Mouse (Mus musculus) liver, embryonic 13.5 days (tissue): ENCODE measurements around the gene Myzap. TPM values are rescaled to one million over a fixed set of nuclear protein-coding genes. Genes with fewer than 3 reads are reported as not detected.

ENCODE experiments used
- ATAC-seq: fragments of 200-750 bp; cut with Nextera tagmentation; 2 replicates; pipeline ENCODE4 v1.8.0; 2017; ENCODE audit warnings: low read depth, mild to moderate bottlenecking, moderate number of reproducible peaks, moderate library complexity
- DNase-seq: peaks from one replicate; pipeline ENCODE4 v3.0.0; 2022
- H3K27ac ChIP-seq: fragments of 300-500 bp; sonication (generic); 2 replicates; pipeline ENCODE4 v1.5.1; 2015; ENCODE audit warnings: moderate library complexity, mild to moderate bottlenecking, inconsistent platforms
- H3K27me3 ChIP-seq: fragments of 300-500 bp; sonication (generic); 2 replicates; pipeline ENCODE4 v1.6.1; 2015; ENCODE audit warnings: mild to moderate bottlenecking, inconsistent platforms
- H3K36me3 ChIP-seq: fragments of 300-500 bp; sonication (generic); 2 replicates; pipeline ENCODE4 v1.6.1; 2015; ENCODE audit warnings: mild to moderate bottlenecking, inconsistent platforms
- H3K4me1 ChIP-seq: fragments of 300-500 bp; sonication (generic); replicated peaks from 2 replicates; pipeline ENCODE4 v1.6.1; 2015; ENCODE audit warnings: inconsistent platforms
- H3K4me2 ChIP-seq: fragments of 300-500 bp; sonication (generic); 2 replicates; pipeline ENCODE4 v1.6.1; 2015; ENCODE audit warnings: inconsistent platforms, mild to moderate bottlenecking, moderate library complexity
- H3K4me3 ChIP-seq: fragments of 300-500 bp; sonication (generic); replicated peaks from 2 replicates; pipeline ENCODE4 v1.5.1; 2015; ENCODE audit warnings: mild to moderate bottlenecking, inconsistent platforms
- H3K9ac ChIP-seq: fragments of 300-500 bp; sonication (generic); 2 replicates; pipeline ENCODE4 v1.6.1; 2015; ENCODE audit warnings: mild to moderate bottlenecking, inconsistent platforms
- H3K9me3 ChIP-seq: fragments of 300-500 bp; sonication (generic); replicated peaks from 2 replicates; pipeline ENCODE4 v1.6.1; 2016; ENCODE audit warnings: inconsistent platforms
- WGBS: fragments of 180-500 bp; shearing (Covaris S2); methylation state at CpG from one replicate; pipeline ENCODE4 v1.1.7; 2015; ENCODE audit not compliant: insufficient replicate concordance; 5-methylcytosine and 5-hydroxymethylcytosine counted together
- polyA plus RNA-seq: library from polyadenylated mRNA; unstranded; fragments of >200 nt; fragmentation: Nextera tagmentation; extraction: Ambion mirVana; gene quantifications from 2 replicates; pipeline ENCODE4 v1.2.1, GENCODE M21; 2015

Gene Myzap
- polyA plus RNA-seq, 1 experiment from 2014 or later, result 3.0 TPM

GRCm38 (mm10) chr9:71542292-71542691 is 49.9 kb downstream of the Myzap start:
- no peaks in the 10 kb centered on the region for H3K27me3 ChIP-seq
- H3K36me3 ChIP-seq, result no peaks in the 10 kb centered on the region
- H3K4me3 ChIP-seq, result no peak overlapping the region
- H3K4me1 ChIP-seq, result no peaks in the 10 kb centered on the region
- WGBS, result 51% methylated on average over 5 of the region's 5 CpGs
- no peak overlapping the region for H3K4me2 ChIP-seq
- no peak for DNase-seq
- no peak for ATAC-seq
- H3K9ac ChIP-seq, result no peak overlapping the region
- no peak overlapping the region for H3K27ac ChIP-seq
- no peaks in the 10 kb centered on the region for H3K9me3 ChIP-seq

- no peaks in the 10 kb centered on the region for H3K36me3 ChIP-seq
- H3K9ac ChIP-seq, result no peak overlapping the region
- no peak overlapping the region for H3K4me2 ChIP-seq
- H3K4me1 ChIP-seq, result no peaks in the 10 kb centered on the region
- no peak overlapping the region for H3K4me3 ChIP-seq
- no peak for DNase-seq
- 56% methylated on average over 3 of the region's 3 CpGs for WGBS
- H3K27ac ChIP-seq, result no peak overlapping the region
- H3K9me3 ChIP-seq, result no peaks in the 10 kb centered on the region
- no peaks in the 10 kb centered on the region for H3K27me3 ChIP-seq
- ATAC-seq, result no peak
Observed at GRCm38 (mm10) chr9:71540739-71541138, 51.4 kb downstream of the Myzap start.

- no peak overlapping the region for H3K27ac ChIP-seq
- H3K4me3 ChIP-seq, result no peak overlapping the region
- no peaks in the 10 kb centered on the region for H3K9me3 ChIP-seq
- WGBS, result 67% methylated on average over 5 of the region's 5 CpGs
- no peak overlapping the region for H3K9ac ChIP-seq
- H3K27me3 ChIP-seq, result no peaks in the 10 kb centered on the region
- ATAC-seq (no peak), DNase-seq (no peak)
- no peaks in the 10 kb centered on the region for H3K36me3 ChIP-seq
- no peak overlapping the region for H3K4me2 ChIP-seq
- H3K4me1 ChIP-seq, result 0 out of 2 replicates have a peak, but pooled peaks cover 5% of the 10 kb centered on the region
Observed at GRCm38 (mm10) chr9:71535730-71536129, 56.4 kb downstream of the Myzap start.

- no peaks in the 10 kb centered on the region for H3K9me3 ChIP-seq
- no peak overlapping the region for H3K4me3 ChIP-seq
- DNase-seq (no peak), ATAC-seq (no peak)
- 0 out of 2 replicates have a peak, but pooled peaks cover 5% of the 10 kb centered on the region for H3K4me1 ChIP-seq
- H3K27me3 ChIP-seq, result no peaks in the 10 kb centered on the region
- no peaks in the 10 kb centered on the region for H3K36me3 ChIP-seq
- WGBS, result 69% methylated on average over 2 of the region's 2 CpGs
- no peak overlapping the region for H3K9ac ChIP-seq
- no peak overlapping the region for H3K27ac ChIP-seq
- H3K4me2 ChIP-seq, result no peak overlapping the region
Observed at GRCm38 (mm10) chr9:71535036-71535435, 57.1 kb downstream of the Myzap start.

GRCm38 (mm10) chr9:71529960-71530359 is 62.2 kb downstream of the Myzap start:
- H3K9ac ChIP-seq, result no peak overlapping the region
- no peak overlapping the region for H3K27ac ChIP-seq
- H3K36me3 ChIP-seq, result no peaks in the 10 kb centered on the region
- H3K27me3 ChIP-seq, result no peaks in the 10 kb centered on the region
- no peaks in the 10 kb centered on the region for H3K9me3 ChIP-seq
- no peak for ATAC-seq
- no peak overlapping the region for H3K4me3 ChIP-seq
- no peaks in the 10 kb centered on the region for H3K4me1 ChIP-seq
- DNase-seq, result no peak
- WGBS, result 49% methylated on average over 2 of the region's 2 CpGs
- H3K4me2 ChIP-seq, result no peak overlapping the region

GRCm38 (mm10) chr9:71527438-71527837 is 64.7 kb downstream of the Myzap start:
- Histone ChIP-seq H3K4me2 (no peak overlapping the region), H3K27ac (no peak overlapping the region), H3K9ac (no peak overlapping the region), H3K36me3 (no peaks in the 10 kb centered on the region), H3K4me1 (no peaks in the 10 kb centered on the region), H3K9me3 (no peaks in the 10 kb centered on the region), H3K4me3 (no peak overlapping the region), H3K27me3 (no peaks in the 10 kb centered on the region)
- ATAC-seq, result no peak
- no peak for DNase-seq
- WGBS, result 62% methylated on average over 9 of the region's 9 CpGs

GRCm38 (mm10) chr9:71523901-71524300 is 68.3 kb downstream of the Myzap start:
- Histone ChIP-seq H3K9me3 (no peaks in the 10 kb centered on the region), H3K27ac (no peak overlapping the region), H3K9ac (no peak overlapping the region), H3K4me3 (no peak overlapping the region), H3K27me3 (no peaks in the 10 kb centered on the region), H3K4me1 (no peaks in the 10 kb centered on the region), H3K4me2 (no peak overlapping the region), H3K36me3 (no peaks in the 10 kb centered on the region)
- 75% methylated on average over 4 of the region's 4 CpGs for WGBS
- no peak for DNase-seq
- no peak for ATAC-seq

- DNase-seq (no peak), ATAC-seq (no peak)
- no peak overlapping the region for H3K9ac ChIP-seq
- H3K4me2 ChIP-seq, result no peak overlapping the region
- no peaks in the 10 kb centered on the region for H3K27me3 ChIP-seq
- no peaks in the 10 kb centered on the region for H3K9me3 ChIP-seq
- 60% methylated on average over 3 of the region's 3 CpGs for WGBS
- no peaks in the 10 kb centered on the region for H3K36me3 ChIP-seq
- H3K4me1 ChIP-seq, result no peaks in the 10 kb centered on the region
- no peak overlapping the region for H3K4me3 ChIP-seq
- no peak overlapping the region for H3K27ac ChIP-seq
Observed at GRCm38 (mm10) chr9:71519836-71520235, 72.3 kb downstream of the Myzap start.

GRCm38 (mm10) chr9:71517487-71517886 is 74.7 kb downstream of the Myzap start:
- ATAC-seq, result no peak
- Histone ChIP-seq H3K4me3 (no peak overlapping the region), H3K4me2 (no peak overlapping the region), H3K9ac (no peak overlapping the region), H3K27me3 (no peaks in the 10 kb centered on the region), H3K36me3 (no peaks in the 10 kb centered on the region), H3K4me1 (no peaks in the 10 kb centered on the region), H3K9me3 (no peaks in the 10 kb centered on the region), H3K27ac (no peak overlapping the region)
- DNase-seq, result no peak
- 27% methylated on average over 4 of the region's 4 CpGs for WGBS

- H3K9ac ChIP-seq, result no peak overlapping the region
- 75% methylated on average over 4 of the region's 4 CpGs for WGBS
- H3K27me3 ChIP-seq, result no peaks in the 10 kb centered on the region
- H3K4me3 ChIP-seq, result no peak overlapping the region
- no peaks in the 10 kb centered on the region for H3K4me1 ChIP-seq
- ATAC-seq, result no peak
- DNase-seq, result no peak
- H3K9me3 ChIP-seq, result no peaks in the 10 kb centered on the region
- H3K4me2 ChIP-seq, result no peak overlapping the region
- H3K36me3 ChIP-seq, result no peaks in the 10 kb centered on the region
- H3K27ac ChIP-seq, result no peak overlapping the region
Observed at GRCm38 (mm10) chr9:71515862-71516261, 76.3 kb downstream of the Myzap start.

- Histone ChIP-seq H3K27me3 (no peaks in the 10 kb centered on the region), H3K4me3 (no peak overlapping the region), H3K9ac (no peak overlapping the region), H3K36me3 (no peaks in the 10 kb centered on the region), H3K9me3 (no peaks in the 10 kb centered on the region), H3K4me2 (no peak overlapping the region), H3K4me1 (no peaks in the 10 kb centered on the region), H3K27ac (no peak overlapping the region)
- WGBS, result 60% methylated on average over 4 of the region's 4 CpGs
- ATAC-seq (no peak), DNase-seq (no peak)
Observed at GRCm38 (mm10) chr9:71513566-71513965, 78.6 kb downstream of the Myzap start.

GRCm38 (mm10) chr9:71512899-71513298 is 79.3 kb downstream of the Myzap start:
- no peaks in the 10 kb centered on the region for H3K9me3 ChIP-seq
- H3K4me3 ChIP-seq, result no peak overlapping the region
- DNase-seq (no peak), ATAC-seq (no peak)
- no peaks in the 10 kb centered on the region for H3K36me3 ChIP-seq
- no peak overlapping the region for H3K27ac ChIP-seq
- H3K9ac ChIP-seq, result no peak overlapping the region
- H3K4me2 ChIP-seq, result no peak overlapping the region
- H3K4me1 ChIP-seq, result no peaks in the 10 kb centered on the region
- H3K27me3 ChIP-seq, result no peaks in the 10 kb centered on the region
- 62% methylated on average over 10 of the region's 10 CpGs for WGBS
